Mouse (Mus musculus): ENCODE results near the gene Dmac1. TPM values are rescaled to one million over a fixed set of nuclear protein-coding genes. Genes with fewer than 3 reads are reported as not detected.

The Dmac1 gene
- polyA plus RNA-seq (2012) = 118 and 148 TPM in 2 replicates

GRCm38 (mm10) chr4:75278197-75279175 is at the start of gene Dmac1:
TSS of gene Dmac1 (minus strand) at chr4:75278305.

All from megakaryocyte-erythroid progenitor cell, adult 5 weeks (primary cell).